Mouse (Mus musculus) mammary gland, adult 2 months (tissue): Measurements from ENCODE around the gene Wdcp. TPM values are rescaled to one million over a fixed set of nuclear protein-coding genes. Genes with fewer than 3 reads are reported as not detected.

Source experiments
- polyA plus RNA-seq: library from polyadenylated mRNA; depleted of rRNA; stranded (reverse); fragments of >200 nt; gene quantifications from 2 replicates; pipeline ENCODE4 v1.2.3, GENCODE M21; 2012; ENCODE audit warnings: low replicate concordance; rRNA removed

Gene Wdcp
- polyA plus RNA-seq = 6.0 and 9.4 TPM in 2 replicates

DNA sequence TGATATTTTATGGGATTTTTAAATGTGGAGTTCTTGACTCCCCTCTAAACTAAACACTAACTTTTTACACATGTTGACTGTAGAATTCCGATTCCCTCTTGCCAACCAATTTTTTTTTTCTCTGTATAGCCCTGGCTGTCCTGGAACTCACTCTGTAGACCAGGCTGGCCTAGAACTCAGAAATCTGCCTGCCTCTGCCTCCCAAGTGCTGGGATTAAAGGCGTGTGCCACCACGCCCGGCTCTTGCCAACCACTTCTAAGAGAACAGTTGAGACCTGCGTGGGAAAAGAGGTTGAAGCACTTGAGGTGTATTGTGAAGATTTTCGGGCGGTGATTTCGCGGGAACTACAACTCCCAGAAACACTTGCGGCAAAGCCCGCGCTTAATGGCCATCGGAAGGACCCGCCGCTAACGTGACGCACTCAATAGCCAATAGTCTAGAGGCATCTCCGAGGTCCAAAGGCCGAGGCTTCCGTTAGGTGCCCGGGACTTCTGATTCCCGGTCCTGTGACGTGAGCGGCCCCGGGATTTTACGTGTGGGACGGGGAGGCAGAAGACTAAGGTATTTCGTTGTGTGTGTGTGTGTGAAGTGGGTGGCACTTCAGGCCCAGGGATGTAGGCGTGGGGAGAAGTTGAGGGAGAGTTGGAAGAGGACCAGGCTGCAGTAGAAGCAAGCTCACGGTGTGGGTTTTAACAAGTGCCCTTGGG lies at the start of gene Wdcp:
Gene Wdcp, plus strand, starts transcription at position 414 of the 708 bp plus-strand sequence.

GRCm38 (mm10) chr12:4817361-4818101 lies 25.6 kb upstream of the Wdcp start, which contains the start of gene Sf3b6:
Sf3b6 (plus strand) TSS chr12:4817544.

GRCm38 (mm10) chr12:4841392-4841887 lies 1.7 kb upstream of the Wdcp start, which contains the start of gene Fkbp1b:
Fkbp1b (minus strand) TSS chr12:4841591.

GRCm38 (mm10) chr12:4874161-4874927 lies 31.2 kb downstream of the Wdcp start, which contains the start of gene Mfsd2b:
Mfsd2b (minus strand) TSS chr12:4874359.

GRCm38 (mm10) chr12:4906951-4907906 lies 64.1 kb downstream of the Wdcp start, which contains the start of gene Ubxn2a:
Ubxn2a (minus strand) TSS chr12:4907705.

Other genes starting within 250 kb of the Wdcp start
- 0.05 and 0.13 TPM in 2 replicates for gene Fam228a, start 104.9 kb upstream of the Wdcp start, polyA plus RNA-seq
- gene Pfn4, start 74.3 kb upstream of the Wdcp start, polyA plus RNA-seq = 0.16 and 0.19 TPM in 2 replicates
- 0.45 and 0.51 TPM in 2 replicates for gene Fam228b, start 74.0 kb upstream of the Wdcp start, polyA plus RNA-seq
- 28.7 and 57.5 TPM in 2 replicates for gene Sf3b6, start 25.8 kb upstream of the Wdcp start, polyA plus RNA-seq
- 6.9 and 9.9 TPM in 2 replicates for gene Fkbp1b, start 1.7 kb upstream of the Wdcp start, polyA plus RNA-seq
- 1.1 and 1.2 TPM in 2 replicates for gene Mfsd2b, start 31.1 kb downstream of the Wdcp start, polyA plus RNA-seq
- gene Ubxn2a, start 64.4 kb downstream of the Wdcp start, polyA plus RNA-seq = 3.7 and 7.3 TPM in 2 replicates
- 7.5 and 21.4 TPM in 2 replicates for gene Atad2b, start 74.0 kb downstream of the Wdcp start, polyA plus RNA-seq